Mouse (Mus musculus) limb, embryonic 13.5 days (tissue): ENCODE measurements around the gene Rundc3a. TPM values are rescaled to one million over a fixed set of nuclear protein-coding genes. Genes with fewer than 3 reads are reported as not detected.
A peak's percentile ranks its signal among the peaks of the same experiment; 100 is the strongest.
"Not testable (repeated sequence)": the region's sequence is repeated elsewhere in the genome, so short reads cannot be mapped to it uniquely, and the experiment has no call there.

Source experiments
- ATAC-seq: fragments of 200-750 bp; cut with Nextera tagmentation; 2 replicates; pipeline ENCODE4 v1.8.0; 2017; ENCODE audit warnings: low read depth, moderate number of reproducible peaks, moderate TSS enrichment; ENCODE audit not compliant: low FRiP score
- H3K27ac ChIP-seq: fragments of 300-500 bp; sonication (generic); 2 replicates; pipeline ENCODE4 v1.5.1; 2015; ENCODE audit warnings: inconsistent platforms, mild to moderate bottlenecking, moderate library complexity
- H3K27me3 ChIP-seq: fragments of 300-500 bp; sonication (generic); 2 replicates; pipeline ENCODE4 v1.6.1; 2015; ENCODE audit warnings: mild to moderate bottlenecking, inconsistent platforms
- H3K36me3 ChIP-seq: fragments of 300-500 bp; sonication (generic); 2 replicates; pipeline ENCODE4 v1.6.1; 2015; ENCODE audit warnings: inconsistent platforms, mild to moderate bottlenecking, moderate library complexity
- H3K4me1 ChIP-seq: fragments of 300-500 bp; sonication (generic); 2 replicates; pipeline ENCODE4 v1.6.1; 2015; ENCODE audit warnings: inconsistent platforms
- H3K4me2 ChIP-seq: fragments of 300-500 bp; sonication (generic); replicated peaks from 2 replicates; pipeline ENCODE4 v1.6.1; 2015; ENCODE audit warnings: inconsistent platforms, mild to moderate bottlenecking, moderate library complexity
- H3K4me3 ChIP-seq: fragments of 300-500 bp; sonication (generic); 2 replicates; pipeline ENCODE4 v1.5.1; 2015; ENCODE audit warnings: moderate library complexity, mild to moderate bottlenecking, inconsistent platforms
- H3K9ac ChIP-seq: fragments of 300-500 bp; sonication (generic); 2 replicates; pipeline ENCODE4 v1.6.1; 2015; ENCODE audit warnings: mild to moderate bottlenecking, inconsistent platforms
- H3K9me3 ChIP-seq: fragments of 300-500 bp; sonication (generic); 2 replicates; pipeline ENCODE4 v1.6.1; 2016; ENCODE audit warnings: inconsistent platforms
- WGBS: fragments of 180-500 bp; shearing (Covaris S2); methylation state at CpG from one replicate; pipeline ENCODE4 v1.1.7; 2015; 5-methylcytosine and 5-hydroxymethylcytosine counted together
- polyA plus RNA-seq: library from polyadenylated mRNA; unstranded; fragments of >200 nt; fragmentation: Nextera tagmentation; extraction: Ambion mirVana; gene quantifications from 2 replicates; pipeline ENCODE4 v1.2.1, GENCODE M21; 2015

Gene Rundc3a
- polyA plus RNA-seq, 1 experiment from 2014 or later, result 1.3 TPM

GRCm38 (mm10) chr11:102382794-102383193 lies 10.4 kb upstream of the Rundc3a start:
- no peak overlapping the region for H3K4me3 ChIP-seq
- 85% methylated on average over 3 of the region's 3 CpGs for WGBS
- no peak for ATAC-seq
- no peak overlapping the region for H3K27ac ChIP-seq
- H3K9ac ChIP-seq, result no peak overlapping the region
- no peaks in the 10 kb centered on the region for H3K4me1 ChIP-seq
- 0 out of 2 replicates have a peak, but pooled peaks cover 5% of the 10 kb centered on the region for H3K27me3 ChIP-seq
- no peak overlapping the region for H3K4me2 ChIP-seq
- no peaks in the 10 kb centered on the region for H3K36me3 ChIP-seq
- H3K9me3 ChIP-seq, result no peaks in the 10 kb centered on the region; the same call in 1 of the 2 replicates

- no peak overlapping the region for H3K4me2 ChIP-seq
- no peaks in the 10 kb centered on the region for H3K36me3 ChIP-seq
- ATAC-seq, result no peak
- 0 out of 2 replicates have a peak, but pooled peaks cover 5% of the 10 kb centered on the region for H3K27me3 ChIP-seq
- H3K9me3 ChIP-seq, result no peaks in the 10 kb centered on the region; the same call in 1 of the 2 replicates
- H3K4me1 ChIP-seq, result no peaks in the 10 kb centered on the region
- no peak overlapping the region for H3K4me3 ChIP-seq
- no peak overlapping the region for H3K9ac ChIP-seq
- 76% methylated on average over 1 of the region's 1 CpGs for WGBS
- no peak overlapping the region for H3K27ac ChIP-seq
Measured at GRCm38 (mm10) chr11:102383365-102384136, 9.7 kb upstream of the Rundc3a start.

DNA sequence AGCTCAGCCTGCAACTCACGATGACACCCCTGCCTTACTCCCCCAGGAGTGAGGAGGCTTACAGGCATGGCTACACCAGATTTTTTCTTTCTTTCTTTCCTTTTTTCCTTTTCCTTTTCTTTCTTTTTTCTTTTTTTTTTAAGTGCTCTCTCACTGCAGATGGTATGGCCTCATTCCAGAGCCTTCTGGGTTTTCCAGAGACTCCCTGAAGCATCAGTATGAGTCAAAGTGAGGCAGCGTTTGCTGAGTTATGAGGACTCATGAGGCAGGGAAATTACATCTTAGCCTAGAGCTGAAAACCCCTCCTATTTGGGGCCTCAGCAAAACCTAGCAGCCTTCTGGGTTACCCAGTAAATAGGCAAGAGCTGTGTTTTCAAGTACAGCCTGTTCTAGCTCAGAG lies 8.8 kb upstream of the Rundc3a start:
- Histone ChIP-seq H3K4me3 (no peak overlapping the region), H3K27ac (no peak overlapping the region), H3K36me3 (no peaks in the 10 kb centered on the region), H3K4me2 (no peak overlapping the region), H3K4me1 (no peaks in the 10 kb centered on the region), H3K27me3 (0 out of 2 replicates have a peak, but pooled peaks cover 5% of the 10 kb centered on the region), H3K9ac (no peak overlapping the region), H3K9me3 (no peaks in the 10 kb centered on the region)
- no peak for ATAC-seq
- WGBS, result 69% methylated on average over 2 of the region's 2 CpGs

- Histone ChIP-seq H3K4me1 (no peaks in the 10 kb centered on the region), H3K9ac (no peak overlapping the region), H3K4me2 (no peak overlapping the region), H3K27ac (no peak overlapping the region), H3K9me3 (no peaks in the 10 kb centered on the region), H3K36me3 (no peaks in the 10 kb centered on the region), H3K27me3 (0 out of 2 replicates have a peak, but pooled peaks cover 5% of the 10 kb centered on the region), H3K4me3 (no peak overlapping the region)
- ATAC-seq, result no peak
- 53% methylated on average over 4 of the region's 4 CpGs for WGBS
Measured at GRCm38 (mm10) chr11:102385075-102385474, 8.1 kb upstream of the Rundc3a start.

- H3K4me3 ChIP-seq, result no peak overlapping the region
- H3K4me2 ChIP-seq, result no peak overlapping the region
- H3K9me3 ChIP-seq, result no peaks in the 10 kb centered on the region
- ATAC-seq, result no peak
- 0 out of 2 replicates have a peak, but pooled peaks cover 5% of the 10 kb centered on the region for H3K27me3 ChIP-seq
- no peak overlapping the region for H3K9ac ChIP-seq
- 66% methylated on average over 5 of the region's 5 CpGs for WGBS
- H3K36me3 ChIP-seq, result no peaks in the 10 kb centered on the region
- no peaks in the 10 kb centered on the region for H3K4me1 ChIP-seq
- no peak overlapping the region for H3K27ac ChIP-seq
Measured at GRCm38 (mm10) chr11:102386121-102386520, 7.1 kb upstream of the Rundc3a start.

DNA sequence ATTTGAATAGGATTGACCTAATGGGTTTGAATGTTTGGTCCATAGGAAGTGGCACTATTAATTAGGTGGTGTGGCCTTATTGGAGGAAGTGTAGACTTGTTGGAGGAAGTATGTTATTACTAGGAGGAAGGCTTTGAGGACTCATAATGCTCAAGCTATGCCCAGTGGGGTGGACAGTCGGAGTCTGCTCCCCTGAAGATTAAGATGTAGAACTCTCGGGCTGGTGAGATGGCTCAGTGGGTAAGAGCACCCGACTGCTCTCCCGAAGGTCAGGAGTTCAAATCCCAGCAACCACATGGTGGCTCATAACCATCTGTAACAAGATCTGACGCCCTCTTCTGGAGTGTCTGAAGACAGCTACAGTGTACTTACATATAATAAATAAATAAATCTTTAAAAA lies 3.8 kb upstream of the Rundc3a start:
- H3K4me1 ChIP-seq, result peaks cover 17% of the 10 kb centered on the region
- not testable (repeated sequence) for ATAC-seq, H3K4me2 ChIP-seq

DNA sequence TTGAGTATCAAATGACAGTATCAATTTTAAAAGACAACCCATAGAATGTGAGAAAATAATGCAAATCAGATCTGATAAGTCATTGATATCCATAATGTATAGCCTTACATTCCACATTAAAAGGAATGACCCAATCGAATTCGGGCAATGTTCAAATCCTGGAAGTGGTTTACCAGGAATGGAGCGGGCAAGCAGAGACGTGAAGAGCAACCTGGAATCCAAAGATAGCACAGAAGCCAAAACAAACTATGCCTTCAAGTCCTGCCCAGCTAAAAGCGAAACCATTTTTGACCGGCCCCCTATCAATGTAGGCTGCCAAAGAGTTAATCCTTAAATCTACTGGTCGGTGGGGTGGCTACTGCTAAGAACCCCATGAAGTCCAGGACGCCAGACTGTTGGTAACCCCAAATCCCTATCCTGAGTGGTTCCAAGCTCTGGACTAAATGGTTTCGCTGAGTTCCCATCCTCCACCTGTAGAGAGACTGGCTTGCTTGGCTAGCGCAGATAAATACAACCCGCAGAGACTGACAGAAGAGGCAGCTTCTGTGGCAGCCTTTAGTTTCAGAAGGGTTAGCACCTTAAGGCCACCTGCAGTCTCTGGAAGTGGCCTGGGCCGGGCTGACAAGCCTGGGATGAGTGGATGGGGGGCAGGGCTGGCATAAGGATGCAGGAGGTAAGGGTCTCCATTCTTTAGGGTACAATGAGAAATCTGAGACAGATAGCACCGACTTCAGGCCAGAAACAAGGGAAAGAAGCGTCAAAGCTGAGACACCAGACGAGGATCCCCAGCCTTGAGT lies 564 bp upstream of the Rundc3a start:
- Histone ChIP-seq H3K9ac (no peak overlapping the region), H3K27ac (no peak overlapping the region), H3K9me3 (no peaks in the 10 kb centered on the region), H3K4me1 (peaks cover 17% of the 10 kb centered on the region), H3K4me3 (peak overlapping the region; percentile 44), H3K4me2 (peak overlapping the region; percentile 91), H3K36me3 (no peaks in the 10 kb centered on the region), H3K27me3 (peaks cover 44% of the 10 kb centered on the region)
- ATAC-seq, result peak; percentile 67
- WGBS, result 18% methylated on average over 15 of the region's 15 CpGs

More for the DNA sequence above, 3.8 kb upstream of the Rundc3a start:
- not testable (repeated sequence) for H3K4me3 ChIP-seq, H3K9me3 ChIP-seq, H3K27ac ChIP-seq, H3K9ac ChIP-seq, H3K36me3 ChIP-seq
- 88% methylated on average over 4 of the region's 5 CpGs for WGBS
- peaks cover 17% of the 10 kb centered on the region for H3K27me3 ChIP-seq

DNA sequence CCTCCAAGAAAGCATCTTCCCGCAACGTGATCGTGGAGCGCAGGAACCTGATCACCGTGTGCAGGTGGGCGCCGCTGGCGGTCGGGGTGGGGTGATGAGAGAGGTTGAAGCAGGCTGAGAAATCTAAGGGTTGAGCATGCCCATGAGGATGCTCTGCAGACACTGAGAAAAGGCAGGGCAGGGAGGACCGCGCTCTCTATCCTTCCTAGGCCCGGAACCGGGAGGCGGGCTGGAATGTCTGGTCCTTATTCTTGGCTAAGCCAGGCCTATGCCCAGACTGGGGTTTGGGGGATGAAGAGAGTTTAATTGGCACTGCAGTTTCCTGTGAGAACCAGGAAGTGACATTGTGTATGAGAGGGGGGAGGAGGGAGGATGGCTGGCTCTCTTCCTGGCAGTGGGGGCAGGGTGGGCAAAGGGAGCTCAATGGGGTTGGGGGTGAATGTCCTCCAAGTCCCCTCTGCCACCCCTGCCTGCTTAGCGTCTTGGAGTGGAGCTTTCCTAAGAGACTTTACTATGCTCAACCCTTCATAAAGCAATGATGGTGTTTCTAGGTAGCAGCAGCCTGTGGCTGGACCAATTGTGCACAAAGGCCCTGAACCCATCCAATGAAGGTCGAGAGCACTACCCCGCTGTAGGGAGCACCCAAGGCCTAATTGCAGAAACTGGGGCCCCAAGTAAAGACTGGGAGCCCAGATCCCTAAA lies 667 bp downstream of the Rundc3a start:
- WGBS, result 9% methylated on average over 17 of the region's 17 CpGs
- Histone ChIP-seq H3K4me2 (peak overlapping the region; percentile 91), H3K9me3 (no peaks in the 10 kb centered on the region), H3K27ac (no peak overlapping the region), H3K36me3 (no peaks in the 10 kb centered on the region), H3K9ac (peak overlapping the region; percentile 59), H3K4me1 (peaks cover 17% of the 10 kb centered on the region), H3K27me3 (peaks cover 56% of the 10 kb centered on the region), H3K4me3 (peak overlapping the region; percentile 44)
- ATAC-seq, result 0 out of 2 replicates have a peak, but pooled peaks have one; percentile 24

- Histone ChIP-seq H3K27ac (no peak overlapping the region), H3K36me3 (no peaks in the 10 kb centered on the region), H3K4me1 (peaks cover 20% of the 10 kb centered on the region), H3K4me2 (no peak overlapping the region; the same call in 1 of the 2 replicates), H3K9me3 (no peaks in the 10 kb centered on the region), H3K9ac (no peak overlapping the region), H3K4me3 (no peak overlapping the region), H3K27me3 (peaks cover 63% of the 10 kb centered on the region)
- no peak for ATAC-seq
- 80% methylated on average over 9 of the region's 9 CpGs for WGBS
Measured at GRCm38 (mm10) chr11:102394421-102395124, 1.4 kb downstream of the Rundc3a start.

DNA sequence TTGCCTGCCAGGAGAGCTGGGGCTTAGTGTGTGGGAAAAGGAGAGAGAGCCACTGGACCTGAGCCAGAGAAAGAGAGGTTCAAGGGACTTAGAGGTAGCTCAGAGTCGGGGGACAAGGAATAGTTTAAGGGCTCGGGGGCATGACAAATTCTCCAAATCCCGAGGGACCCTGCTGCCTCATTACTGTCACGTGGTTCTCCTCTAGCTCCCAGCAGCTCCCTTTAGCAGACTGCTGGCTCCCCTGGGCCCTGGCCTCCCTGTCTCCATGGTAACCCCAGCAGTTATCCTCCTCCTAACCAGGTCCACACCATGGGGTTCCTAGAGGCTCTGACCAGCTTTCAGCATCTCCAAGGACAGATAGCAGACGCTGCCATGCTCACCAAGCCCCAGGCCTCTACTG lies 2.0 kb downstream of the Rundc3a start:
- 6% methylated on average over 5 of the region's 5 CpGs for WGBS
- no peak overlapping the region for H3K9ac ChIP-seq
- no peak overlapping the region for H3K4me2 ChIP-seq
- no peak overlapping the region for H3K4me3 ChIP-seq
- no peaks in the 10 kb centered on the region for H3K36me3 ChIP-seq
- H3K9me3 ChIP-seq, result no peaks in the 10 kb centered on the region
- no peak for ATAC-seq
- H3K27me3 ChIP-seq, result peaks cover 70% of the 10 kb centered on the region
- peaks cover 26% of the 10 kb centered on the region for H3K4me1 ChIP-seq
- H3K27ac ChIP-seq, result no peak overlapping the region

DNA sequence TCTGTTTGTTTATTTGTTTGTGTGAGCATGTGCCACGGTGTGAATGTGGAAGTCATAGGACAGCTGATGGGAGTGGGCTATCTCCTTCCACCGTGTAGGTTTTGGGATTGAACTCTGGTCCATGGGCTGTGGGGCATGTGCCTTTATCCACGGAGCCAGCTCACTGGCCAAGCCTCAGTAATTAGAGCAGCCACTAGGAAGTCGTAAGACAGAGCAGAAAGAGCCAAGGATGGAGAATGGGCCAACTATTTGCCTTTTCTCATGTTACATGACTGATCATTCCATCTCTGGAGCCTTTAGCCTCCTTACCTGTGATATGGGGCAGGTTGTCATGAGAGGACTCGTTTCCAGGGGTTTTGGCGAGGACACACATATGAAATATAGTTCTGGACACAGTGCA lies 3.1 kb downstream of the Rundc3a start:
- 56% methylated on average over 6 of the region's 6 CpGs for WGBS
- Histone ChIP-seq H3K4me3 (no peak overlapping the region), H3K27me3 (peaks cover 80% of the 10 kb centered on the region)

More for the DNA sequence above, 3.1 kb downstream of the Rundc3a start:
- Histone ChIP-seq H3K9ac (no peak overlapping the region), H3K9me3 (no peaks in the 10 kb centered on the region), H3K4me2 (no peak overlapping the region), H3K4me1 (peaks cover 26% of the 10 kb centered on the region), H3K27ac (no peak overlapping the region), H3K36me3 (no peaks in the 10 kb centered on the region)
- ATAC-seq, result no peak
